Mouse (Mus musculus): Measurements from ENCODE around the gene AY358078. TPM values are rescaled to one million over a fixed set of nuclear protein-coding genes. Genes with fewer than 3 reads are reported as not detected.
A peak's percentile ranks its signal among the peaks of the same experiment; 100 is the strongest.
"Not testable (repeated sequence)": the region's sequence is repeated elsewhere in the genome, so short reads cannot be mapped to it uniquely, and the experiment has no call there.

Gene AY358078
- not detected in 2 replicates for polyA plus RNA-seq (2014; fragmentation: Nextera tagmentation; extraction: Ambion mirVana)

GRCm38 (mm10) chr14:51799746-51800145 is at the start of gene AY358078:
Gene AY358078 (plus strand): TSS chr14:51800046.
- 92% methylated on average over 2 of the region's 2 CpGs for WGBS
- ATAC-seq (ENCODE audit: low FRiP score) = no peak
- Histone ChIP-seq H3K27ac (ENCODE audit: low read depth, low read length) (no peak within 1 kb of the TSS), H3K4me1 (ENCODE audit: control insufficient read depth, insufficient read depth, low read length) (no peaks in the 10 kb centered on the region), H3K36me3 (ENCODE audit: control insufficient read depth, insufficient read depth, low read length) (no peaks in the 10 kb centered on the region), H3K4me2 (no peak within 1 kb of the TSS), H3K9me3 (ENCODE audit: control insufficient read depth, low read length) (no peaks in the 10 kb centered on the region), H3K4me3 (ENCODE audit: low read depth, low read length) (no peak within 1 kb of the TSS), H3K9ac (ENCODE audit: low read length) (no peak within 1 kb of the TSS), H3K27me3 (ENCODE audit: control insufficient read depth, insufficient read depth, low read length) (no peaks in the 10 kb centered on the region)
- no peak for DNase-seq (ENCODE audit: low spot score, missing footprints)

- Histone ChIP-seq H3K9ac (ENCODE audit: low read length) (no peak overlapping the region), H3K9me3 (ENCODE audit: control insufficient read depth, low read length) (no peaks in the 10 kb centered on the region), H3K36me3 (ENCODE audit: control insufficient read depth, insufficient read depth, low read length) (no peaks in the 10 kb centered on the region), H3K4me2 (no peak overlapping the region), H3K4me1 (ENCODE audit: control insufficient read depth, insufficient read depth, low read length) (no peaks in the 10 kb centered on the region), H3K4me3 (ENCODE audit: low read depth, low read length) (no peak overlapping the region), H3K27me3 (ENCODE audit: control insufficient read depth, insufficient read depth, low read length) (no peaks in the 10 kb centered on the region), H3K27ac (ENCODE audit: low read depth, low read length) (no peak overlapping the region)
- 75% methylated on average over 2 of the region's 2 CpGs for WGBS
- DNase-seq (ENCODE audit: low spot score, missing footprints) = no peak
- ATAC-seq (ENCODE audit: low FRiP score) = no peak
These were observed 43.9 kb upstream of the AY358078 start for GRCm38 (mm10) chr14:51755944-51756343.

GRCm38 (mm10) chr14:51771378-51771777 is 28.5 kb upstream of the AY358078 start:
- DNase-seq (ENCODE audit: low spot score, missing footprints) (peak; percentile 86), ATAC-seq (ENCODE audit: low FRiP score) (peak; percentile 30; the same call in 1 of the 2 replicates)
- 87% methylated on average over 1 of the region's 1 CpGs for WGBS
- not testable (repeated sequence) for H3K36me3 ChIP-seq (ENCODE audit: control insufficient read depth, insufficient read depth, low read length); H3K4me2 ChIP-seq; H3K9me3 ChIP-seq (ENCODE audit: control insufficient read depth, low read length); H3K9ac ChIP-seq (ENCODE audit: low read length); H3K4me3 ChIP-seq (ENCODE audit: low read depth, low read length); H3K27ac ChIP-seq (ENCODE audit: low read depth, low read length); H3K4me1 ChIP-seq (ENCODE audit: control insufficient read depth, insufficient read depth, low read length); H3K27me3 ChIP-seq (ENCODE audit: control insufficient read depth, insufficient read depth, low read length)

GRCm38 (mm10) chr14:51773490-51773889 is 26.4 kb upstream of the AY358078 start, which contains the start of gene Ang4:
Gene Ang4 (minus strand): TSS chr14:51773590.
- ATAC-seq (ENCODE audit: low FRiP score) (no peak), DNase-seq (ENCODE audit: low spot score, missing footprints) (no peak)
- Histone ChIP-seq H3K4me3 (ENCODE audit: low read depth, low read length) (no peak within 1 kb of the TSS), H3K27ac (ENCODE audit: low read depth, low read length) (no peak within 1 kb of the TSS), H3K27me3 (ENCODE audit: control insufficient read depth, insufficient read depth, low read length) (no peaks in the 10 kb centered on the region), H3K4me2 (no peak within 1 kb of the TSS), H3K36me3 (ENCODE audit: control insufficient read depth, insufficient read depth, low read length) (no peaks in the 10 kb centered on the region), H3K9ac (ENCODE audit: low read length) (no peak within 1 kb of the TSS), H3K4me1 (ENCODE audit: control insufficient read depth, insufficient read depth, low read length) (no peaks in the 10 kb centered on the region), H3K9me3 (ENCODE audit: control insufficient read depth, low read length) (no peaks in the 10 kb centered on the region)
- WGBS = 84% methylated on average over 5 of the region's 5 CpGs

GRCm38 (mm10) chr14:51777791-51778190 is 22.1 kb upstream of the AY358078 start:
- Histone ChIP-seq H3K4me1 (ENCODE audit: control insufficient read depth, insufficient read depth, low read length) (no peaks in the 10 kb centered on the region), H3K4me3 (ENCODE audit: low read depth, low read length) (no peak overlapping the region), H3K27me3 (ENCODE audit: control insufficient read depth, insufficient read depth, low read length) (no peaks in the 10 kb centered on the region), H3K9ac (ENCODE audit: low read length) (no peak overlapping the region), H3K36me3 (ENCODE audit: control insufficient read depth, insufficient read depth, low read length) (no peaks in the 10 kb centered on the region), H3K9me3 (ENCODE audit: control insufficient read depth, low read length) (no peaks in the 10 kb centered on the region), H3K27ac (ENCODE audit: low read depth, low read length) (no peak overlapping the region), H3K4me2 (no peak overlapping the region)
- 92% methylated on average over 1 of the region's 1 CpGs for WGBS
- DNase-seq (ENCODE audit: low spot score, missing footprints) (no peak), ATAC-seq (ENCODE audit: low FRiP score) (no peak)

- no peak overlapping the region for H3K27ac ChIP-seq (ENCODE audit: low read depth, low read length)
- 86% methylated on average over 4 of the region's 4 CpGs for WGBS
- no peak overlapping the region for H3K4me2 ChIP-seq
These were observed 20.9 kb upstream of the AY358078 start for GRCm38 (mm10) chr14:51778865-51779481.

GRCm38 (mm10) chr14:51786335-51786734 is 13.5 kb upstream of the AY358078 start:
- ATAC-seq (ENCODE audit: low FRiP score) (0 out of 2 replicates have a peak, but pooled peaks have one; percentile 33), DNase-seq (ENCODE audit: low spot score, missing footprints) (no peak)
- H3K27ac ChIP-seq (ENCODE audit: low read depth, low read length) = no peak overlapping the region
- no peak overlapping the region for H3K4me3 ChIP-seq (ENCODE audit: low read depth, low read length)
- no peak overlapping the region for H3K4me2 ChIP-seq
- no peaks in the 10 kb centered on the region for H3K9me3 ChIP-seq (ENCODE audit: control insufficient read depth, low read length)
- H3K27me3 ChIP-seq (ENCODE audit: control insufficient read depth, insufficient read depth, low read length) = no peaks in the 10 kb centered on the region
- no peak overlapping the region for H3K9ac ChIP-seq (ENCODE audit: low read length)
- H3K36me3 ChIP-seq (ENCODE audit: control insufficient read depth, insufficient read depth, low read length) = no peaks in the 10 kb centered on the region
- 79% methylated on average over 3 of the region's 4 CpGs for WGBS
- no peaks in the 10 kb centered on the region for H3K4me1 ChIP-seq (ENCODE audit: control insufficient read depth, insufficient read depth, low read length)

More at GRCm38 (mm10) chr14:51778865-51779481, 20.9 kb upstream of the AY358078 start:
- DNase-seq (ENCODE audit: low spot score, missing footprints) (no peak), ATAC-seq (ENCODE audit: low FRiP score) (no peak)
- H3K4me3 ChIP-seq (ENCODE audit: low read depth, low read length) = no peak overlapping the region
- H3K36me3 ChIP-seq (ENCODE audit: control insufficient read depth, insufficient read depth, low read length) = no peaks in the 10 kb centered on the region
- H3K27me3 ChIP-seq (ENCODE audit: control insufficient read depth, insufficient read depth, low read length) = no peaks in the 10 kb centered on the region
- H3K4me1 ChIP-seq (ENCODE audit: control insufficient read depth, insufficient read depth, low read length) = no peaks in the 10 kb centered on the region
- H3K9me3 ChIP-seq (ENCODE audit: control insufficient read depth, low read length) = no peaks in the 10 kb centered on the region
- H3K9ac ChIP-seq (ENCODE audit: low read length) = no peak overlapping the region

GRCm38 (mm10) chr14:51787061-51787460 is 12.8 kb upstream of the AY358078 start:
- Histone ChIP-seq H3K27ac (ENCODE audit: low read depth, low read length) (no peak overlapping the region), H3K36me3 (ENCODE audit: control insufficient read depth, insufficient read depth, low read length) (no peaks in the 10 kb centered on the region), H3K4me2 (no peak overlapping the region), H3K27me3 (ENCODE audit: control insufficient read depth, insufficient read depth, low read length) (no peaks in the 10 kb centered on the region), H3K9me3 (ENCODE audit: control insufficient read depth, low read length) (no peaks in the 10 kb centered on the region), H3K9ac (ENCODE audit: low read length) (no peak overlapping the region), H3K4me1 (ENCODE audit: control insufficient read depth, insufficient read depth, low read length) (no peaks in the 10 kb centered on the region), H3K4me3 (ENCODE audit: low read depth, low read length) (no peak overlapping the region)
- no peak for DNase-seq (ENCODE audit: low spot score, missing footprints)
- 72% methylated on average over 5 of the region's 5 CpGs for WGBS
- ATAC-seq (ENCODE audit: low FRiP score) = peak; percentile 33; the same call in 1 of the 2 replicates

- no peak for DNase-seq (ENCODE audit: low spot score, missing footprints)
- Histone ChIP-seq H3K4me3 (ENCODE audit: low read depth, low read length) (no peak overlapping the region), H3K4me1 (ENCODE audit: control insufficient read depth, insufficient read depth, low read length) (no peaks in the 10 kb centered on the region), H3K9ac (ENCODE audit: low read length) (no peak overlapping the region), H3K36me3 (ENCODE audit: control insufficient read depth, insufficient read depth, low read length) (no peaks in the 10 kb centered on the region), H3K27ac (ENCODE audit: low read depth, low read length) (no peak overlapping the region), H3K9me3 (ENCODE audit: control insufficient read depth, low read length) (no peaks in the 10 kb centered on the region), H3K4me2 (no peak overlapping the region), H3K27me3 (ENCODE audit: control insufficient read depth, insufficient read depth, low read length) (no peaks in the 10 kb centered on the region)
- WGBS = 84% methylated on average over 2 of the region's 2 CpGs
- no peak for ATAC-seq (ENCODE audit: low FRiP score)
These were observed 10.7 kb upstream of the AY358078 start for GRCm38 (mm10) chr14:51789196-51789595.

Data from midbrain, embryonic 11.5 days (tissue).